Mouse (Mus musculus) CH12.LX (cell line): ENCODE results near the gene Ttc17.

Experiments
- BHLHE40 ChIP-seq: IDR thresholded peaks from 2 replicates; pipeline ENCODE4 v1.6.1; 2011; ENCODE audit warnings: mild to moderate bottlenecking, low read depth, low read length, improper control_type of control experiment
- CTCF ChIP-seq, 2 experiments: IDR thresholded peaks in 1 of 2; conservative IDR thresholded peaks in 1 of 2; 2 replicates each; pipeline ENCODE4 v1.5.1; 2011 to 2012; ENCODE audit warnings: low read depth in 2 of 2, low read length in 2 of 2, improper control_type of control experiment in 1 of 2, inconsistent platforms in 1 of 2, mild to moderate bottlenecking in 1 of 2, moderate library complexity in 1 of 2
- E2F4 ChIP-seq: IDR thresholded peaks from 2 replicates; pipeline ENCODE4 v1.6.1; 2011; ENCODE audit warnings: low read depth, low read length, improper control_type of control experiment; ENCODE audit not compliant: insufficient replicate concordance
- GABPA ChIP-seq: IDR thresholded peaks from 2 replicates; pipeline ENCODE4 v1.6.1; 2012; ENCODE audit warnings: low read depth, low read length, improper control_type of control experiment, inconsistent platforms; ENCODE audit not compliant: insufficient replicate concordance
- POLR2A ChIP-seq: IDR thresholded peaks from 2 replicates; pipeline ENCODE4 v1.6.1; 2011; ENCODE audit warnings: low read depth, mild to moderate bottlenecking, improper control_type of control experiment, low read length
- POLR2AphosphoS2 ChIP-seq: IDR thresholded peaks from 2 replicates; pipeline ENCODE4 v1.6.1; 2011; ENCODE audit warnings: low read depth, low read length, improper control_type of control experiment
- RCOR1 ChIP-seq: conservative IDR thresholded peaks from 2 replicates; pipeline ENCODE4 v1.6.1; 2012; ENCODE audit warnings: low read depth, mild to moderate bottlenecking, inconsistent platforms, low read length, improper control_type of control experiment
- SMC3 ChIP-seq: IDR thresholded peaks from 2 replicates; pipeline ENCODE4 v1.6.1; 2011; ENCODE audit warnings: low read depth, low read length, improper control_type of control experiment
- UBTF ChIP-seq: IDR thresholded peaks from 2 replicates; pipeline ENCODE4 v1.6.1; 2012; ENCODE audit warnings: low read depth, mild to moderate bottlenecking, inconsistent platforms, low read length, improper control_type of control experiment, moderate library complexity
- ZC3H11A ChIP-seq: IDR thresholded peaks from 2 replicates; pipeline ENCODE4 v1.6.1; 2012; ENCODE audit warnings: low read depth, mild to moderate bottlenecking, inconsistent platforms, low read length, improper control_type of control experiment
- ZKSCAN1 ChIP-seq: IDR thresholded peaks from 2 replicates; pipeline ENCODE4 v1.6.1; 2012; ENCODE audit warnings: low read depth, inconsistent platforms, low read length, improper control_type of control experiment, borderline replicate concordance

DNA sequence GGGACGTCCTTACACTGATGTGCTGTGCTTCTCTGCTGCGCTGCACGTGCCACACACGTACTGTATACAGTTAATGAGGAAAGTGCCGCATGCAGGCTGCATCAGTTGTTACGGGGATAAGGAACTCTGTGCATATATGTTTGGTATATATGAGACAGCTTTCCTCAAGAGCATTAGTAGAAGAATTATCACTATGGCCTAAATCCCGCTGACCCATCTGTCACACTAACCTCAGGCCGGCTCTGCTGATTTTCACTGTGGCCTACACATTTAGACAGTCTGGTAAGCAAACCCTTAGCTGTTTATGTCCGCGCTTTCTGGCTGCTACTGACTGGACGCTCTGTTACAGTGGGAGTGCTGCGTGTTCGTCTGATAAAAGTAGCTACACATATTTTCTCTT lies 77.2 kb downstream of the Ttc17 start:
- TF ChIP-seq CTCF (conservative IDR thresholded peaks at IDR 0.05 in 1 of 2, IDR thresholded peaks at IDR 0.05 in 1 of 2; ENCODE audit: low read depth in 2 of 2, low read length in 2 of 2) (no peak), GABPA (no peak), ZC3H11A (no peak), E2F4 (no peak), SMC3 (no peak), POLR2A (no peak), UBTF (no peak), RCOR1 (no peak), ZKSCAN1 (no peak), BHLHE40 (no peak), POLR2AphosphoS2 (no peak)
